Mouse (Mus musculus) thymus, adult 18-20 months (tissue): ENCODE data around the gene Glp2r.

Experiments used
- DNase-seq, 2 experiments: peaks; one replicate each; pipeline ENCODE4 v3.0.0; 2022; ENCODE audit warnings: mixed read lengths in 2 of 2

The Glp2r gene

GRCm38 (mm10) chr11:67657685-67658382 lies 113.1 kb downstream of the Glp2r start:
- DNase-seq: peak in 1 of 2 experiments; percentile 18

- no peak for DNase-seq
Observed at GRCm38 (mm10) chr11:67656811-67657210, 114.1 kb downstream of the Glp2r start.

GRCm38 (mm10) chr11:67656366-67656765 lies 114.6 kb downstream of the Glp2r start:
- DNase-seq: no peak

DNA sequence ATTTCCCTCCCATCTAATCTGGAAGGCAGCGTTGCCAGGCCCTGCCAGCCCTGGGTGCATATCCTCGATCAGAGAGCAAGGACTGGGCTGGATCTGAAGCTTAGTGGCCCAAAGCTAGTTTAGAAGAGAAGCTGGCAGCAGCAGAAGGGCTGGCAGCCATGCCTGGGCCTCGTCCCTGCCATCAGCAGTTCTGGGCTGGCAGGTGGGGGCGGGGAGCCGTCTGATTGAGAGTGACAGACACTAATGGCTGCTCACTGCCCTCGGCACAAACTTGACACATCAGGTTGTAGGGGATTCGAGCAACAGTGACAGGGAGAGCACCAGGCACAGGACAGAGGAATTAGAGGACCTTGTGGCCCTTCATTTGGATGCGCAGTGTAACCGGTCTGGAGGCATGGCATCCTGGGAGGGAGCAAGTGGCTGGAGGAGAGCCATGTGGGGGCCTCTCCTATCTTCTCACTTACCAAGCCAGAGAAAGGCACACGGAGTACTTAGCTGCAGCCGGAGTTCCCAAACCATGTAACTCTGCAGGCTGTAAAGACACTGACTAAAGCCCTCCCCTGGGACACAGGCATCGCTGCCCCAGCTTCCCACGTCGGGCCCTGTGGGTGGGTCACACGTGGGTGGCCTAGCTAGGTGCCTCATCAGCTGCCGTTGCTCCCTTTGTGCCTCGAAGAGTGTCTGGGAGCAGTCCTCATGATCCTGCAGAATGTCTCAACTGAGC lies 115.6 kb downstream of the Glp2r start:
- no peak for DNase-seq

DNA sequence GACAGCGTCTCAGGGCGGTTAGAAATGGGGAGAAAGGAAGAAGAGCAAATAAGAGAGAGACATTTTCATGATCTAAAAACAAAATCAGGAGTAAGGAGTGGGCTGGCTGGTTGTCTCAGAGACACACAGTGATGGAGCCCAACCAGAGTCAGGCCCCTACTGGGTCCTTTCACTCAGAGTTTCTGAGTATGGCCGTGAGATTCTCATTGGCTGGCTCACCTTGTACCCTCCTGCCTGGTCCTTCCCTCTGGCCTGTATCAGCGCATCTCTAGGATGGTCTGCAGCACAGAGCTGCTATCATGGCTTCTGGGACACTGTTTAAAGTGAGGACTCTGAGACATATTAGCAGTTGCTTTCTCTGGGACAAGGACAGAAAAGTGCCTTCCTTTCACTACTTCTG lies 116.4 kb downstream of the Glp2r start:
- DNase-seq: no peak

DNA sequence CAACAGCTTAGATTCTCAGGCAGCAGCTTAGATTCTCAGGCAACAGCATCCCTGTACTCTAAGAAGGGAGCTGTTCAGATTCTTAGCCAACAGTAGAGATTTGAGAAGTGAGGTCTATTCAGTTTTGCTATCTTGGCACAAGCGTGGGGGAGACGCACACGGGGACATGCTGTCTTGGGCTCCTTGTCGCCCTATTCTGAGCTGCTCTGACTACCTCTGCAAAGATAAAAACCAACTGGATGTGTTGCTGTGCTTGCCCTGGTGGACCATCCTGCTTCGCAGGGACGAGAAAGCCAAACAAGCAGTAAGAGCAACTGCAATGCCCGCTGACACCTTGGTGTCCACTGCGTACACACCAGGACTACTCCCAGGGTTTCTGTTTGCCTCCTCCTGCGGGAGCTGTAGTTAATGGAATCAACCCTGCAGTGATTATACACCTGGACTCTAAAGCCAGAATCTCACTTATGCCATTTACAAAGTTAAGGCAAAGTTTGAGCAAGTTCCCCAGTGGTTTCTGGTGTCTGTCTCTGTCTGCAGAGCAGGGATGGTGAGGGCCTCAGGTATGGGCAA lies 117.3 kb downstream of the Glp2r start:
- DNase-seq: no peak

DNA sequence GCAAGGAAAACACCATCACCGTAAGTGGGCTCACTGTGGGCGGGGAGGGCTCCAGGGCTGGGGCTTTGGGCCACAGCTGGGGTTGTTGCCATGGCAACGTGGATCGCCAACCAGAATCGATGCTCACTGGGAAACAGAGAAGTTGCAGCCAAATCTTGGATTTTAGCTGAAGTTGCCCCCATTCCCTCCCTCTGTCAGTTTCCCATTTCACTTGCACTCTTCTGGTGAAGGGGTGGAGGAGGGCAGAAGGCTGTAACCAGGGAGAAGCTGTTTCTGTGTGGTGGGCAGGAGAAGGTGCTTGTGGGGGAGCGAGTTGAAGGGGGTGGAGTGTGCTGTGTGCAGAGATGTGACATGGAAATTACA lies 118.1 kb downstream of the Glp2r start:
- DNase-seq: no peak

- no peak for DNase-seq
Observed at GRCm38 (mm10) chr11:67652194-67652892, 118.6 kb downstream of the Glp2r start.

- DNase-seq: no peak
Observed at GRCm38 (mm10) chr11:67651731-67652130, 119.2 kb downstream of the Glp2r start.

DNA sequence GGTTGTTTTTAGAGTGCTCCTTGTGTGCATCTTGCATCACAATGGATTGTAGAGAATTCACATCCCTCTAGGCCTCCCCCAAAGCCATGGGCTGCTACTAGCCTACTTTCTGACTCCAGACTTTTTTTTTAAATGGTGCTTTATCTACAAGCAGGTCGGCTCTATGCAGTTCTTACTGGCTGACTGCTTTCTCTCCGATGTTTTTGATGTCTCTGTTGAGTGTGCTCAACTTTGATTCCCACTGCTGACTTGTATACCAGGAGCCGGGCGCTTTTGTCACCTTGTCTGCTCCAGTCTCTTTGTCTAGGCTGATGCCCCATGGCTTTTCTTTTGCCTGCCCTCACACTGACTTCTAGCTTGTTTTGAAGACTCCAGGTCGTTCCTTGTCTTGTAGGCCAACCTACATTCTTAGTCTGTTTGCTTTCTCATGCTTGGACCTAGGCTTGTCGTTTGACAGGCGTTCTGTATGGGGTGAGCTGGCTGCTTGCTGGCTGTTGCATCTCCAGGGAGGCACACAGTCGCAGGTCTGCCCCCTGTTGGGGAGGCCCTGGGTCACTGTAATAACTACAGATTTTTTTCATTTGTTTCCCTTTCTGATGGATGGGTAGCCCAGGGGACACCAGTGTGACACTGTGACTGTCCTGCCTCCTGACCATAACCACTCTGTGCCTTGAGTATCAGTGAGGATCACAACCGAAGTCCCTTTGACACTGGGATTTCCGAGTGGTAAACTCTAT lies 120.8 kb downstream of the Glp2r start:
- no peak for DNase-seq

DNA sequence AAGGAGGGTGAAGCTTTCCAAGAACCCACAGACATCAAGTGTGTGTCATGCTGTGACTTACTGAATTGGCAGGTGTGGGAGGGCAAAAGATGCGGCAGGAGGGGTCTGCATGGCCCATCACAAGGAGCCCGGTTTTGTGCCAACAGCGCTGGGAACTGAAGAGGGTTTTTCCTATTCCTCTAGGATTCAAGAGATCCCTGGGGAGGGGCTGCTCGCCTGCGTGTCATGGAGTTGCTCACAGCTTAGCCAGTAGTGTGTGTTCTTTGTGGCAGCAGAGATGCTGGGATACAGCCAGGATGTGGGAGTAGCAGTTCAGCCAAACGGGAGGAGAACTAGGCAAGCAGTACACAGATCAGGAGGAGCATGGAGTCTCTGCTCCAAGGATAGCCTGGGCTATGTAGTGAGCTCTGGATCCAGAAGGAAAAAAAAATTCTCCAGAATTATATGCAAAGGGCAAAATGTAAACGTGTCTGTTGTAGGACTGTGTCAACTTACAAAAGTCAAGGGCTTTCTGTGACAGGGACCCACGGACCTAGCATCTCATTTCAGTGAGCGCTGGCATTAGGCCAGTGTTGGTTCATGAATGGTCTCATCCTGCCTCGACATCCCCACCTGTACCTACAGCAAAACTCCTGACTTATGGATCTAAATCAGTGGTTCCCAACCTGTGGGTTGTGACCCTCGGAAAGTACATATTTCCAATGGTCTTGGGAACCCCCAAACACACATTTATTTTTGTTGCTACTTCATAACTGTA lies 122.1 kb downstream of the Glp2r start:
- DNase-seq: no peak

GRCm38 (mm10) chr11:67647745-67648144 lies 123.2 kb downstream of the Glp2r start:
- no peak for DNase-seq

DNA sequence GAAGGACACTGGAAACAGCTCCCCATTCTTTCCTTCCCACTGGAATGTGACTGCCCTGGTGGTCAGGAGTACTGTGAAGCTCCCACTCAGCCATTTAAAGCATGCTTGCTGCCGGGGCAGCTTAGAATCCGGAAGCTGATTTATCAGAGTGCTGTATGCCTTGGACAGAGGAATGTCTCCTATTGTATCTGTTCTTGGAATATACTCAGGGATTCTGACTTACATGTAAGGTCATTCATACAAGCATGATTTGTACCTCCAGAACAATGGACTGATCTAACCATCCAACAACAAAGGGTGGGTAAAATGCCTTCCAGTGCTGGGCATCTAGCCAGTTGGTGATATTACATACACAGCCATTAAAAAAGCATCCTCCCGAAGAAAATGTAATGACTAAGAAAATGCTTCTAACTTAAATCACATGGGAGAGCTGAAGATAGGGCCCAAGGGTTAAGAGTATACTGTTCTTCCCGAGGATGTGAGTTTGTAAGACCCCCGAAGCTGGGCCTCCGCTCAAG lies 126.3 kb downstream of the Glp2r start:
- DNase-seq: no peak

GRCm38 (mm10) chr11:67643465-67643864 lies 127.5 kb downstream of the Glp2r start:
- DNase-seq: no peak

- no peak for DNase-seq
Observed at GRCm38 (mm10) chr11:67642835-67643234, 128.1 kb downstream of the Glp2r start.

GRCm38 (mm10) chr11:67642421-67642820 lies 128.5 kb downstream of the Glp2r start:
- no peak for DNase-seq

GRCm38 (mm10) chr11:67640299-67640698 lies 130.7 kb downstream of the Glp2r start:
- DNase-seq: no peak

GRCm38 (mm10) chr11:67638401-67638800 lies 132.6 kb downstream of the Glp2r start:
- DNase-seq: no peak

- no peak for DNase-seq
Observed at GRCm38 (mm10) chr11:67636905-67637586, 133.9 kb downstream of the Glp2r start.

DNA sequence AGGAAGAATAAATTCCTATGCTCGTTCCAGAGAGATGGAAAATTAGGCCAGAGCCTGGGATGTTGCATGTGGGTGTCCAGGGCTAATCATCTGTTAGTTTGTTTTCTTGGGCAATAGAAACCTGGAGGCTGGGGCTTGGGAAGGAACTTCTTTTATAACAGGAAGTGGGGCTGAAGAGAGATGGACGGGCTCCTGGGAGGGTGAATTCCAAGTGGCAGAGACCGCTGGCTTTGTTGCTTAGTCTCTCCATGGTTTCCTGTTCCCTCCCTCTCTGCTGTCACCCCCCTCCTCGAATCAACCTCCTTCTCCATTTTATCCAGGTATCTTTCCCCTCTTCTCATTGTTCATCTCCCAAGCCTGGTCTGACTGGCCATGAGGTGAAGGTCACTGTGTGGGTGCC lies 134.8 kb downstream of the Glp2r start:
- no peak for DNase-seq

DNA sequence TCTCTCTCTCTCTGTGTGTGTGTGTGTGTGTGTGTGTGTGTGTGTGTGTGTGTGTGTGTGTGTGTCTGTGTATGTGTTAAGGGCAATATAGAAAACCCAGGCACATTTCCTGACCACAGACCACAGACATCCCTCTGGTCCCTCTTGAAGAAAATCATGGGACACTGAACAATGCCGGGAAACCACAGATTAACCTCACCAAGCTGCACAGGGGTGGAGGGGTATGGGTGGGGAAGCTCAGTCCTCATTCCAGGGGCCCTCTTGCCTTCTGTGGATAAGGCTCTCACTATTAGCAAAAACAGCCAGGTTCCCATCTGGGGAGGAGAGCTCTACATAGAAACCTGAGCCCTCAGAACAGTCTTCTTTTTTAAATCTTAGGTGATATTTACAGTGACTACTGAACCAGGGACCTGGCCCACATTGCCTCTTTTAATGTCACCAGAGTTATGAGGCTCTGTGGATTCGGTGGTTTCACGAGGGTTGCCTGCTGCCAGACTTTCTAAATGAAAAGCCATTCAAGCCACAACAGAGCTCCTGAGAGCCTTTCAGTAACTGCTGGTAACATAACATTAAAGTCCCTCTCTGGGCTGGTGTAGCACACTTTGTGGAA lies 137.2 kb downstream of the Glp2r start:
- DNase-seq: no peak
